Mouse (Mus musculus) neural tube, embryonic 12.5 days (tissue): ENCODE measurements at regions not wholly inside any gene's neighbourhood (a gene's known extent, or its start where the extent isn't known, plus 50 kb on each side); places are given as distances from the start of the nearest gene placed in this dataset.

Experiments used
- ATAC-seq: fragments of 200-750 bp; cut with Nextera tagmentation; 2 replicates; pipeline ENCODE4 v1.8.0; 2017; ENCODE audit warnings: low read depth, mild to moderate bottlenecking, moderate TSS enrichment, moderate library complexity; ENCODE audit not compliant: low FRiP score
- H3K27ac ChIP-seq: fragments of 300-500 bp; sonication (generic); 2 replicates; pipeline ENCODE4 v1.5.1; 2016
- H3K27me3 ChIP-seq: fragments of 300-500 bp; sonication (generic); replicated peaks from 2 replicates; pipeline ENCODE4 v1.6.1; 2016; ENCODE audit warnings: mild to moderate bottlenecking
- H3K36me3 ChIP-seq: fragments of 300-500 bp; sonication (generic); 2 replicates; pipeline ENCODE4 v1.6.1; 2016; ENCODE audit warnings: mild to moderate bottlenecking
- H3K4me1 ChIP-seq: fragments of 300-500 bp; sonication (generic); 2 replicates; pipeline ENCODE4 v1.6.1; 2016
- H3K4me2 ChIP-seq: fragments of 300-500 bp; sonication (generic); replicated peaks from 2 replicates; pipeline ENCODE4 v1.6.1; 2016; ENCODE audit warnings: mild to moderate bottlenecking
- H3K4me3 ChIP-seq: fragments of 300-500 bp; sonication (generic); 2 replicates; pipeline ENCODE4 v1.5.1; 2016
- H3K9ac ChIP-seq: fragments of 300-500 bp; sonication (generic); 2 replicates; pipeline ENCODE4 v1.6.1; 2016; ENCODE audit warnings: mild to moderate bottlenecking
- H3K9me3 ChIP-seq: fragments of 300-500 bp; sonication (generic); 2 replicates; pipeline ENCODE4 v1.6.1; 2016; ENCODE audit warnings: mild to moderate bottlenecking
- WGBS: fragments of 180-500 bp; shearing (Covaris S2); methylation state at CpG from one replicate; pipeline ENCODE4 v1.1.7; 2016; 5-methylcytosine and 5-hydroxymethylcytosine counted together

DNA sequence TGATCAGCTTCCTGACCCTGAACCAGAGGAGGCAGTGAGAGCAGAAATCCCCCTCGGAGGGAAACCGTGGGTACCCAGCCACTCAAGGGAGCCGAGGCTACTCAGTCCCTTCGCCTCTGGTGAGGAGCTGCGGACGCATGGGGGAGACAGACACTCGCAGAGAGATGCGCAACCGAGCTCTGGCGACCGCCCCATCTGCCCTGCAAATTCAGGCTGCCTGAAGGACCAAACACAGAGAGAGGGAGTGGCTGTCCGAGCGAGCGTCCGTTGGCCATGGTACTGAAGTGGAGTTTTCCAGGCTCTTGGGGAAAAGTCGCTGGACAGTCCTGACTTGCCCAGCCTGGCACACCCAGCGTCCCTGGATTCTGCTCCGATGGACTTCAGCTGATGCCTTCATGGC lies 95.2 kb downstream of the Mrm1 start:
- peak; percentile 34; the same call in 1 of the 2 replicates for ATAC-seq
- Histone ChIP-seq H3K9me3 (no peaks in the 10 kb centered on the region), H3K9ac (0 out of 2 replicates have a peak overlapping the region, but pooled peaks have one; percentile 17), H3K27ac (peak overlapping the region; percentile 21; the same call in 1 of the 2 replicates), H3K36me3 (no peaks in the 10 kb centered on the region), H3K4me3 (no peak overlapping the region), H3K4me1 (peaks cover 26% of the 10 kb centered on the region), H3K4me2 (peak overlapping the region; percentile 14; the same call in 1 of the 2 replicates), H3K27me3 (no peaks in the 10 kb centered on the region)
- 4% methylated on average over 18 of the region's 18 CpGs for WGBS

DNA sequence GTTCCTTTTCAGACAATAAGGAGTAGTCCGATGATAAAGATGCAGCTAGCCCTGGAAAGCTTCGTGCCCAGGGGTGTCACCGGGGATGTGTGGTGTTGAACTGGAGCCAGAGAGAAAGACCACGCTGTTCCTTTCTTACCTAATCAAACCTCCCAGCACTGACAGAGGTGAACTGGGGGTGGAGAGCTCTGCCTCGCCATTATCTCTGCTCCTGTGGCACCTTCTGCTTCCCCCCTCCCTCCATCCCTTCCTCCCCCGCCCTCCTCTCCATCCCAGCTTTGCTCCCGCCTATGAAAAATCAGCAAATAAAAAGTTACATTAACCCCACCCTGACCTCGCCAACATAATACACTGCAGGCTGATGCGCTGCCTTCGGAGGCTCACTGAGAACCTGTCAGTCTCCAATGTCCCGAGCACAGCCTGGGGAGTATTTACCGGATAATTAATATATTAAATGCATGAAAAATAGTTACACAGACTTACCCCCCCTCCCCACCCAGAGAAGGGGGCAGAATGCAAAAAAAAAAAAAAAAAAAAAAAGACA lies 96.6 kb downstream of the Mrm1 start:
- Histone ChIP-seq H3K9ac (peak overlapping the region; percentile 4; the same call in 1 of the 2 replicates), H3K27ac (0 out of 2 replicates have a peak overlapping the region, but pooled peaks have one; percentile 38), H3K4me2 (peak overlapping the region; percentile 24; the same call in 1 of the 2 replicates), H3K9me3 (no peaks in the 10 kb centered on the region), H3K4me3 (no peak overlapping the region), H3K36me3 (no peaks in the 10 kb centered on the region), H3K4me1 (peaks cover 26% of the 10 kb centered on the region; the same call in 1 of the 2 replicates), H3K27me3 (no peaks in the 10 kb centered on the region)
- 43% methylated on average over 12 of the region's 12 CpGs for WGBS
- no peak for ATAC-seq

DNA sequence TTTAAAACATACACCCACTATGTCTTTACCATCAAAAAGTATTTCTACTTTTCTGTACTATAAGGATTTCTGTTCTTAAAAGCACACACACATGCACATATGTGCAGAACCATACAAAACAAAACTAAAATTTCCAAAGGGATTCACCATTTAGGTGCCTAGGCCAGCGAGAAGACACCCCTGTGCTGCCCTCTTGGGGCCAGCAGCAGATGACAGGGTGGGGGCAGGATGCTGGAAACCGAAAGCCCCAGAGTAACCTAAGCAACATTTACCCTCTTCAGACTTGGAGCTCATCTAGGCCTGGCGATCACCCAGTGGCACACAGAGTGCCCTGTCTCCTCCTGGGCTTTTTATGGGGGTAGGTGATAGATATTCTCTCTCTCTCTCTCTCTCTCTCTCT lies 97.3 kb downstream of the Mrm1 start:
- Histone ChIP-seq H3K27me3 (no peaks in the 10 kb centered on the region), H3K9ac (no peak overlapping the region), H3K36me3 (no peaks in the 10 kb centered on the region), H3K4me2 (peak overlapping the region; percentile 24; the same call in 1 of the 2 replicates), H3K4me1 (peaks cover 21% of the 10 kb centered on the region; the same call in 1 of the 2 replicates), H3K9me3 (no peaks in the 10 kb centered on the region), H3K4me3 (no peak overlapping the region), H3K27ac (peak overlapping the region; percentile 38; the same call in 1 of the 2 replicates)
- no peak for ATAC-seq
- WGBS, result 37% methylated on average over 3 of the region's 3 CpGs

DNA sequence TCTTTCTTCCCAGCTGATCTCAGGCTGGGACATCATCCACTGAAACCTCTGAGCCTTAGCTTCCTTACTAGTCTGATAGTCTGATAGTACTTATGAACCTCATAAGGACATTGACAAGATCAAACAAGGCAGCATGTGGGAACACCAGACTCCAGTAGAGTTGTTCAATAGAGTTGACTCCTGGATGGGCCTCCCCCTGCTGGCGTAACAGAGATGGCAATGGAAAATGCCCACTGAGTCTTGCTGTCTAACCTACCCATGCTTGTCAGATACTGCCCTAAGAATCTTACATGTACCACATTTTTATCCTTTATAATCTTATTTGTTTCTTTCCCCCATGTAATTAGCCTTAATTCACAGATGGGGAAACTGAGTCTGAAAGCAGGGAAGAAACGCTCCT lies 98.2 kb downstream of the Mrm1 start:
- H3K9ac ChIP-seq, result no peak overlapping the region
- no peak for ATAC-seq
- H3K27me3 ChIP-seq, result no peaks in the 10 kb centered on the region
- H3K9me3 ChIP-seq, result no peaks in the 10 kb centered on the region
- peaks cover 13% of the 10 kb centered on the region; the same call in 1 of the 2 replicates for H3K4me1 ChIP-seq
- no peak overlapping the region for H3K27ac ChIP-seq
- 70% methylated on average over 2 of the region's 2 CpGs for WGBS
- H3K4me3 ChIP-seq, result no peak overlapping the region
- H3K36me3 ChIP-seq, result no peaks in the 10 kb centered on the region
- no peak overlapping the region for H3K4me2 ChIP-seq

DNA sequence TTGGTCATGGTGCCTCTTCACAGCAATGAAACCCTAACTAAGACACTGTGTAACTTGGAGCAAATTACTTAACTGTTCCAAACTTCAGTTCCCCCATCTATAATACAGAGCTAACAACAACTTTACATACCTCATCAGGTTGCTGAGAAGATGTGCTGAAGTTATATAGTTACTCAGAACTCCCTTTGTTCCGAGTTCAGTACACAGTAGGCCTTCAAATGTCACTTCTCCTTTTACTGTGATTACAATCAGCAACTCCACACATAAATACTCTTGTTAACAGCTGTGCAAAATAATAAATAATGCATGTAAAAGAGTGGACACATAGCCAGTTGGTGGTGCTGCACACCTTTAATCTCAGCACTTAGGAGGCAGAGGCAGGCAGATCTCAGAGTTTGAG lies 99.5 kb downstream of the Mrm1 start:
- ATAC-seq, result no peak
- H3K9me3 ChIP-seq, result no peaks in the 10 kb centered on the region
- no peaks in the 10 kb centered on the region for H3K36me3 ChIP-seq
- no peaks in the 10 kb centered on the region for H3K27me3 ChIP-seq
- no peak overlapping the region for H3K4me2 ChIP-seq
- WGBS, result 92% methylated on average over 1 of the region's 1 CpGs
- no peak overlapping the region for H3K27ac ChIP-seq
- H3K4me3 ChIP-seq, result no peak overlapping the region
- H3K4me1 ChIP-seq, result peaks cover 3% of the 10 kb centered on the region; the same call in 1 of the 2 replicates
- no peak overlapping the region for H3K9ac ChIP-seq

DNA sequence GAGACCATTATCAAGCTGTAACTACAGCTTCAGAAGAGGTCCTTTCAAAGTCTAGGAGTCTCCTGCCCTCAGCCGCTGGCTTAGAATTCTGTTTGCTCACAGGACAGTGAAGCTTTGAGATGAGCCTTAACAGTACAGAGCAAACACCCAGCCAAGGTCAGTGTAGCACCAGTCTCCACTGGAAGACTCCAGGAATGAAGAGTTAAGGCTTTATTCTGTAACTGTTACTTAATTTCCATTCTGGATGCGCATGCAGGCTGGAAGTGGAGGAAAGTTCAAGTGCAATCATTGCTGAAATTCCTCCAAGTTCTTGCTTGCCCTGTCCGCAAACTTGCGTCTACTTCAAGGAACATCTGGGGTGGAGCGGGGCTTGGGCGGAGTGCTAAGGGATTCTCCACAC lies 106.6 kb downstream of the Mrm1 start:
- Histone ChIP-seq H3K4me3 (no peak overlapping the region), H3K9ac (no peak overlapping the region), H3K4me2 (no peak overlapping the region), H3K4me1 (peaks cover 5% of the 10 kb centered on the region), H3K27ac (no peak overlapping the region), H3K36me3 (no peaks in the 10 kb centered on the region), H3K9me3 (no peaks in the 10 kb centered on the region), H3K27me3 (peaks cover 13% of the 10 kb centered on the region)
- 94% methylated on average over 6 of the region's 6 CpGs for WGBS
- no peak for ATAC-seq

DNA sequence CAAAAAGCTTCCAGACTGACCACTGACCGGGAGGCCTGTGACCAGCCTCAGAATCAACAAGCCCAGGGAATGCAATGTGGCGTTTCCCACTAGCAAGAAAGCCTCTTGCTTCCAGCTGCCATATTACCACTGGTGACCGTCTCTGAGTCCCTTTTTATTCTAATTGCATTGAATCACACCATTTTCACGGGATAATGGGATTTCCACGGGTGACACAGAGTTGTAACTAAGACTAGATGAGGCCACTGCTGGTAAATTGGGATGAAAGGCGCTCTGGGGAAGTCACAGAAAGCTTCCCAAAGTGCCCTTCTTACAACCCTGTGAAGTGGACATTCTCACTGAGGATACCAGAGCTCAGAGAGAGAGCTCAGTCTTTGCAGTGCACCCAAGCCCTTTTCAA lies 107.4 kb downstream of the Mrm1 start:
- WGBS, result 33% methylated on average over 6 of the region's 6 CpGs
- Histone ChIP-seq H3K4me2 (no peak overlapping the region), H3K9me3 (no peaks in the 10 kb centered on the region), H3K4me1 (peaks cover 12% of the 10 kb centered on the region), H3K36me3 (no peaks in the 10 kb centered on the region), H3K4me3 (no peak overlapping the region), H3K27ac (no peak overlapping the region), H3K9ac (no peak overlapping the region), H3K27me3 (peaks cover 21% of the 10 kb centered on the region)
- no peak for ATAC-seq

DNA sequence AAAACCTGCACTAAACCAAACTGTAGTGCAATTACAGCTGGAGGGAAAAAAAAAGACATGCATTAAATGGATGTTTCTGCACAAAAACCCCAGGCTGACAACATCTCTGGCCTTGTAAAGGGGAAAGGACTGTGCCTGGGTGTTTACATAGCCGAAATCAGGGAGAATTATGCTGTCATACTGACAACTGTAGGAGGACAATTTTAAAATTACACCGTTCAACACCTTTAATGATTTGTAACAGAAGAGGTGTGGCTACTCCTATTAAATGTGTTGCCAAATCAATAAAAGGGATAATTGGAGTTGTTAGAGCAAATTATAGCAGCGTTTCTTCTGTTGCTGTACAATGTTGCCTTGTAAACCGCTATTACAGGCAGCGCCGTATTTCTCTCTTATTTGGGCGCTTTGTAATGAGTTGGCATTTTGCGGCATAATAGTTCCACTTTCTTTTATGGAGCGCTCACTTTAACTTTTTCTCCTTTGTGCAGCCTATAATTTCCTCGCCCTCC lies 111.0 kb downstream of the Mrm1 start:
- Histone ChIP-seq H3K4me3 (no peak overlapping the region), H3K27ac (no peak overlapping the region), H3K9ac (no peak overlapping the region), H3K4me1 (peaks cover 18% of the 10 kb centered on the region), H3K9me3 (no peaks in the 10 kb centered on the region), H3K36me3 (no peaks in the 10 kb centered on the region), H3K4me2 (no peak overlapping the region), H3K27me3 (peaks cover 26% of the 10 kb centered on the region)
- no peak for ATAC-seq
- 27% methylated on average over 10 of the region's 10 CpGs for WGBS

DNA sequence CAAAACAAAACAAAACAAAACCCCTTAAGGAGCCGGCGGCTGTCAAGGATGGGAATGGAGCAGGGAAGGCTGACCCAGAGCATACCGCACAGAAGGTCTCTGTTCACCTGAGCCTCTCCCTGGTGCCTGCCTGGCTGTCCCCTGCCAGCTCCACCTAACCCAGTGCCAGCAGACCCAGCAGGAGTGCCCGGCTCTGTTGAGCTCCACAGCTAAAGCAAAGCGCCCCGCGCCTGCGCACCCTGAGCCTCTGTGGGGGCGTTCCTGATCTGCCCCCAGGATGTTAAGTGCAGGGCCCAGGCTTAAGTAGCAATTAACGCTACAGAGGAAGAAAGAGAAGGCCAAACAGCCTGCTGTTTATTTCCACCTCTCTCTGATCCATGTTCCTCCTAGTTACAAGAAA lies 111.5 kb downstream of the Mrm1 start:
- ATAC-seq, result no peak
- no peaks in the 10 kb centered on the region for H3K9me3 ChIP-seq
- no peaks in the 10 kb centered on the region for H3K36me3 ChIP-seq
- H3K9ac ChIP-seq, result peak overlapping the region; percentile 2; the same call in 1 of the 2 replicates
- H3K4me3 ChIP-seq, result no peak overlapping the region
- H3K4me2 ChIP-seq, result 0 out of 2 replicates have a peak overlapping the region, but pooled peaks have one; percentile 7
- H3K27me3 ChIP-seq, result peaks cover 26% of the 10 kb centered on the region
- no peak overlapping the region for H3K27ac ChIP-seq
- H3K4me1 ChIP-seq, result peaks cover 18% of the 10 kb centered on the region
- WGBS, result 8% methylated on average over 10 of the region's 10 CpGs

DNA sequence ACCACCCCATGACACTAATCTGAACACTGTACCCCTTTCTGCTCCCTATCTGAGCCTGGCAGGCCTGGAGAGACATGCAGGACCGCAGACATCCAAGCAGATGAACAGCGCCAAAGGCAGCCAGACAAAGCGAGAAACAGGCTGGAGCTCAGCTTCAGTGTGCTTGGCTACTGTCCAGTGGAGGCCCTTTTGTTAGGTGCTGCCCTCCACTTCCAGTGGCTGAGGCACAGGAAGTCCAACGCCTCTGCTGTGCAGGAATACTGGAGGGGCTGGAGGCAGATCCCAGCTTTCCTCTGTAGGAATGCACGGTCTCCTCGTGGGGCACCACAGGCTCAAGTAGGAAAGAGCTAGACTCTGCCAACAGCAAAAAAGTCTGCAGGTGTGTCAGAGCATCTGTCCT lies 112.6 kb downstream of the Mrm1 start:
- H3K9ac ChIP-seq, result no peak overlapping the region
- H3K27ac ChIP-seq, result no peak overlapping the region
- no peaks in the 10 kb centered on the region for H3K36me3 ChIP-seq
- no peak overlapping the region for H3K4me2 ChIP-seq
- peaks cover 28% of the 10 kb centered on the region for H3K4me1 ChIP-seq
- H3K4me3 ChIP-seq, result no peak overlapping the region
- no peak for ATAC-seq
- no peaks in the 10 kb centered on the region for H3K9me3 ChIP-seq
- WGBS, result 54% methylated on average over 6 of the region's 6 CpGs
- H3K27me3 ChIP-seq, result peaks cover 26% of the 10 kb centered on the region

DNA sequence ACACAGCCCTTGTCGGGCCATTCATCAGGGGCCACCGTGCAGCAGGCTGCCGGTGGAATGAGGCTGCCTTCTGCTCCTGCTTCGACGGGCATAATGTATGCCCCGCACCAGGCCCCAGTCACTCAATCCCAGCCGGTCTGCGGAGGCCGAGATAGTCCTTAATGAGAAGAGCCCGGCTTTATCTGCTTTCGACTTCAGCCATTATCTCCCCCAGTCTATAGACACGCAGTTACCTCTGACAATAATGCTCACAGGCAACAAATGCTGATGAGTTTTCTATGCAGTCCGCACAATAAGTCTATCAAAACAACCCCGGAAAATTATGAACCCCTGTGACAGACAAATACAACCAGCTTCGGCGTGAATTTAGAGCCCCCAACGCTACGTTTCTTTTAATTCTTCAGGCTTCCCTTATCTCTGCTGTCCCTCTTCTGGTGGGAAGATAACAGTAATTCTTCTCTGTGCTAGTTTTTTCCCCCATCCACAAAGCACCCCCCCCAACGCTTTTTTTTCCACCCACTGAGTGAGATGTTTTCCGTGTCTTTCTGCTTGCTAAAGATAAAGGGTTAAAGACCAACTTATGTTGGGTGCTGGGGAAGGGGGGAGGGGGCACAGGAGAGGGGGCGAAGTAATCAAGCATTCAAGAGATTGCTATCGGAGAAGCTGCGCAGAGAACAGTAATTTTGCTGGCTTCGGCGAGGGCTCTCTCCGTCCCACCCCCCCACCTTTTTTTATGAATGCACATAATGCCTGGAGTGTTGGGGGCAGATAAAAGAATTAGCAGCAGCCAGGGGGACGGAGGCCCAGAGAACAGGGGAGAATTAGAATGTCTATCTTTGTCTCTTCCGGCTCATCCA lies 117.8 kb downstream of the Mrm1 start:
- peak; percentile 37; the same call in 1 of the 2 replicates for ATAC-seq
- H3K9me3 ChIP-seq, result no peaks in the 10 kb centered on the region
- H3K9ac ChIP-seq, result 0 out of 2 replicates have a peak overlapping the region, but pooled peaks have one; percentile 17
- no peak overlapping the region for H3K27ac ChIP-seq
- no peak overlapping the region for H3K4me3 ChIP-seq
- H3K4me1 ChIP-seq, result peaks cover 26% of the 10 kb centered on the region
- peak overlapping the region; percentile 44 for H3K4me2 ChIP-seq
- peaks cover 9% of the 10 kb centered on the region; the same call in 1 of the 2 replicates for H3K27me3 ChIP-seq
- WGBS, result 9% methylated on average over 28 of the region's 28 CpGs
- no peaks in the 10 kb centered on the region for H3K36me3 ChIP-seq

DNA sequence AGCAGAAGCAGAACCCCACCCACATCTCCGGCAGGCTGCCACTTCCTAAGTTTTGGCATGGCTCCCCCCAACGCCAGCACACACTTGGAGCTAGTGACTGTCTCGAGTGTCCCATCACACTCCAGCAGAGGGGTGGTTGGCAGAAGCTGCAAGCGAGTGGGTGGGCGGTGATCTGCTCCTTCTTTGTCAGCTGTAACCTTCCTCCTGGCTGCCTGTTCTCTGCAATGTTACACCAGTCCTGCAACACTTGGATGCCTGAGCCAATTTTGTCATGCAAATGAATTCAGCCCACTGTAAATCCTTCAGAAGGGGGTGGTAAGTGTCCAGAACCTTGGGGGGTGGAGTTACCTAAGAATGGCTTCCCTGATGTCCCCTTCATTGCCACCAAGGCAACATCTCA lies 121.8 kb downstream of the Mrm1 start:
- H3K27ac ChIP-seq, result no peak overlapping the region
- H3K9ac ChIP-seq, result no peak overlapping the region
- no peaks in the 10 kb centered on the region for H3K9me3 ChIP-seq
- 42% methylated on average over 5 of the region's 5 CpGs for WGBS
- peaks cover 7% of the 10 kb centered on the region; the same call in 1 of the 2 replicates for H3K27me3 ChIP-seq
- H3K4me1 ChIP-seq, result peaks cover 26% of the 10 kb centered on the region
- H3K36me3 ChIP-seq, result no peaks in the 10 kb centered on the region
- no peak overlapping the region for H3K4me3 ChIP-seq
- no peak overlapping the region for H3K4me2 ChIP-seq
- ATAC-seq, result no peak
